ENCODE assay signal across 23 mouse cellular contexts in genomic region chr17:28701737-28702136, GRCm38 (mm10). TPM values are rescaled to one million over a fixed set of nuclear protein-coding genes. Genes with fewer than 3 reads are reported as not detected.
DNase-seq lines count a peak whose midpoint lies in the region; ATAC-seq and TF ChIP-seq lines count a peak whose summit lies in the region.
"Had no signal": no experiment of that assay in that cellular context is flagged by ENCODE, and none has a peak within 500 bp of the region (broad histone marks: within the 10 kb centered on the region; RNA-seq: fewer than 3 reads in every experiment).

No protein-coding gene starts in this region.

- H3K4me2 ChIP-seq in heart, embryonic 13.5 days, result no peak overlapping the region
- no peak overlapping the region for H3K4me2 ChIP-seq in heart, embryonic 11.5 days
- H3K4me2 ChIP-seq in liver, embryonic 11.5 days, result no peak overlapping the region
- no peak overlapping the region for H3K4me2 ChIP-seq in intestine, embryonic 16.5 days (ENCODE audit: low read depth, low read length)
- H3K4me2 ChIP-seq: embryonic facial prominence, embryonic 12.5 days; hindbrain, embryonic 14.5 days; midbrain, embryonic 11.5 days; neural tube, embryonic 12.5 days had no signal

- H3K9ac ChIP-seq in heart, embryonic 13.5 days, result no peak overlapping the region
- H3K9ac ChIP-seq in heart, embryonic 11.5 days (ENCODE audit: low read depth, low read length), result no peak overlapping the region
- H3K9ac ChIP-seq in liver, adult 2 months (ENCODE audit: low read depth, low read length), result no peak overlapping the region
- H3K9ac ChIP-seq in liver, embryonic 11.5 days (ENCODE audit: low read depth, low read length), result no peak overlapping the region
- no peak overlapping the region for H3K9ac ChIP-seq in intestine, embryonic 16.5 days (ENCODE audit: low read depth, low read length)
- H3K9ac ChIP-seq: embryonic facial prominence, embryonic 12.5 days; hindbrain, embryonic 14.5 days; neural tube, embryonic 12.5 days had no signal

- no peak for ATAC-seq in heart, embryonic 13.5 days (ENCODE audit: extremely low read depth, insufficient number of reproducible peaks, low FRiP score, low TSS enrichment)
- no peak for ATAC-seq in heart, embryonic 11.5 days (replicated peaks; ENCODE audit: insufficient number of reproducible peaks, low FRiP score, low TSS enrichment)
- ATAC-seq in liver, embryonic 11.5 days (replicated peaks; ENCODE audit: low FRiP score), result no peak
- ATAC-seq in intestine, embryonic 16.5 days, result peak; percentile 71
- ATAC-seq in megakaryocyte-erythroid progenitor cell, adult 5-6 weeks (replicated peaks; ENCODE audit: low FRiP score, low TSS enrichment, poor library complexity, severe bottlenecking), result no peak
- ATAC-seq: forebrain, embryonic 14.5 days had no signal

- 75% methylated on average over 3 of the region's 3 CpGs for WGBS in heart, embryonic 13.5 days
- 86% methylated on average over 3 of the region's 3 CpGs for WGBS in heart, embryonic 11.5 days (ENCODE audit: insufficient replicate concordance)
- 48% methylated on average over 3 of the region's 3 CpGs for WGBS in liver, adult 2 months
- WGBS in liver, embryonic 11.5 days, result 77% methylated on average over 3 of the region's 3 CpGs
- WGBS in intestine, embryonic 16.5 days, result 76% methylated on average over 3 of the region's 3 CpGs

- H3K79me2 ChIP-seq in liver, adult 2 months (ENCODE audit: control insufficient read depth, insufficient read depth, low read length), result peaks cover 31% of the 10 kb centered on the region
- peaks cover 100% of the 10 kb centered on the region for H3K79me2 ChIP-seq in C2C12 (ENCODE audit: control insufficient read depth, insufficient read depth)

- H3ac ChIP-seq in C2C12 (ENCODE audit: control insufficient read depth, insufficient read length, low read depth), result no peak overlapping the region

- H3K27ac ChIP-seq in heart, embryonic 13.5 days (replicated peaks), result peak overlapping the region; percentile 62; the same call in 1 of the 2 replicates
- H3K27ac ChIP-seq in heart, embryonic 11.5 days (ENCODE audit: low read depth, low read length), result no peak overlapping the region
- no peak overlapping the region for H3K27ac ChIP-seq in liver, adult 2 months (replicated peaks; ENCODE audit: insufficient read depth, low read depth, low read length)
- H3K27ac ChIP-seq in liver, embryonic 11.5 days (ENCODE audit: low read depth, low read length), result no peak overlapping the region
- no peak overlapping the region for H3K27ac ChIP-seq in intestine, embryonic 16.5 days (ENCODE audit: low read length)
- H3K27ac ChIP-seq: embryonic facial prominence, embryonic 12.5 days; hindbrain, embryonic 14.5 days; neural tube, embryonic 12.5 days had no signal

- no peak overlapping the region for H3K4me3 ChIP-seq in heart, embryonic 13.5 days
- H3K4me3 ChIP-seq in heart, embryonic 11.5 days (ENCODE audit: low read depth, low read length), result no peak overlapping the region
- H3K4me3 ChIP-seq in liver, adult 2 months (ENCODE audit: insufficient read depth, low read depth, low read length), result no peak overlapping the region
- no peak overlapping the region for H3K4me3 ChIP-seq in liver, embryonic 11.5 days (ENCODE audit: low read depth, low read length)
- H3K4me3 ChIP-seq in C2C12 (ENCODE audit: insufficient read depth, poor library complexity, severe bottlenecking), result no peak overlapping the region
- no peak overlapping the region for H3K4me3 ChIP-seq in intestine, embryonic 16.5 days (ENCODE audit: low read length)
- H3K4me3 ChIP-seq: embryonic facial prominence, embryonic 12.5 days; erythroblast, embryonic 14.5 days; neural tube, embryonic 12.5 days had no signal

- TF ChIP-seq POLR2A in liver, adult 2 months (IDR thresholded peaks at IDR 0.05; ENCODE audit: extremely low read depth, insufficient read depth, low read length), result no peak

- no peaks in the 10 kb centered on the region for H3K27me3 ChIP-seq in heart, embryonic 13.5 days (replicated peaks)
- H3K27me3 ChIP-seq in heart, embryonic 11.5 days (ENCODE audit: control insufficient read depth, insufficient read depth, low read length), result no peaks in the 10 kb centered on the region
- no peaks in the 10 kb centered on the region for H3K27me3 ChIP-seq in liver, adult 2 months (ENCODE audit: control insufficient read depth, insufficient read depth, low read length)
- no peaks in the 10 kb centered on the region for H3K27me3 ChIP-seq in liver, embryonic 11.5 days (replicated peaks; ENCODE audit: control insufficient read depth, insufficient read depth, low read length)
- H3K27me3 ChIP-seq in C2C12 (ENCODE audit: control insufficient read depth, insufficient read depth, insufficient read length), result no peaks in the 10 kb centered on the region
- no peaks in the 10 kb centered on the region for H3K27me3 ChIP-seq in intestine, embryonic 16.5 days (replicated peaks; ENCODE audit: control insufficient read depth, insufficient read depth, low read length)
- H3K27me3 ChIP-seq: embryonic facial prominence, embryonic 12.5 days; neural tube, embryonic 12.5 days had no signal

- peak; percentile 60 for DNase-seq in liver, adult 2 months (ENCODE audit: extremely low read depth, low read depth, low spot score)
- DNase-seq in liver, embryonic 11.5 days (ENCODE audit: low spot score), result no peak
- no peak for DNase-seq in neural tube, embryonic 10.5 days (ENCODE audit: extremely low spot score, low spot score)
- DNase-seq: adrenal gland, adult 8-10 months; cerebellum, adult 11 months; cerebellum, postnatal 10 days; gastrocnemius, postnatal 14 days; kidney, postnatal 10 days; left cerebral cortex, postnatal 4 days; liver; lung, postnatal 10 days; right cerebral cortex, adult 18-20 months had no signal

- no peak for TF ChIP-seq CTCF in liver, adult 2 months (IDR thresholded peaks at IDR 0.05; ENCODE audit: low read depth, low read length)
- no peak for TF ChIP-seq CTCF in C2C12 (IDR thresholded peaks at IDR 0.05; ENCODE audit: control insufficient read depth, insufficient read depth, insufficient read length)

- peaks cover 89% of the 10 kb centered on the region for H3K79me3 ChIP-seq in C2C12 (ENCODE audit: low read depth)

- no peaks in the 10 kb centered on the region for H3K9me3 ChIP-seq in heart, embryonic 13.5 days
- no peaks in the 10 kb centered on the region for H3K9me3 ChIP-seq in heart, embryonic 11.5 days (replicated peaks; ENCODE audit: control insufficient read depth, low read length)
- H3K9me3 ChIP-seq in liver, embryonic 11.5 days (ENCODE audit: control insufficient read depth, low read length), result no peaks in the 10 kb centered on the region
- H3K9me3 ChIP-seq in intestine, embryonic 16.5 days (ENCODE audit: control insufficient read depth, low read length), result no peaks in the 10 kb centered on the region
- H3K9me3 ChIP-seq: embryonic facial prominence, embryonic 12.5 days; neural tube, embryonic 12.5 days had no signal

- H3K4me1 ChIP-seq in heart, embryonic 13.5 days, result peaks cover 67% of the 10 kb centered on the region
- H3K4me1 ChIP-seq in heart, embryonic 11.5 days (ENCODE audit: control insufficient read depth, insufficient read depth, low read length), result peaks cover 23% of the 10 kb centered on the region
- H3K4me1 ChIP-seq in liver, adult 2 months (ENCODE audit: control insufficient read depth, insufficient read depth, low read length), result peaks cover 28% of the 10 kb centered on the region
- peaks cover 33% of the 10 kb centered on the region for H3K4me1 ChIP-seq in liver, embryonic 11.5 days (replicated peaks; ENCODE audit: control insufficient read depth, insufficient read depth, low read length)
- H3K4me1 ChIP-seq in intestine, embryonic 16.5 days (ENCODE audit: control insufficient read depth, insufficient read depth, low read length), result peaks cover 27% of the 10 kb centered on the region

- peaks cover 6% of the 10 kb centered on the region; the same call in 1 of the 2 replicates for H3K36me3 ChIP-seq in heart, embryonic 13.5 days
- H3K36me3 ChIP-seq in heart, embryonic 11.5 days (ENCODE audit: control insufficient read depth, insufficient read depth, low read length), result peaks cover 5% of the 10 kb centered on the region; the same call in 1 of the 2 replicates
- H3K36me3 ChIP-seq in liver, adult 2 months (ENCODE audit: control insufficient read depth, insufficient read depth, low read length), result peaks cover 4% of the 10 kb centered on the region; the same call in 1 of the 2 replicates
- H3K36me3 ChIP-seq in liver, embryonic 11.5 days (ENCODE audit: control insufficient read depth, insufficient read depth, low read length), result peaks cover 4% of the 10 kb centered on the region; the same call in 1 of the 2 replicates
- peaks cover 5% of the 10 kb centered on the region for H3K36me3 ChIP-seq in C2C12 (ENCODE audit: control insufficient read depth, insufficient read depth)
- H3K36me3 ChIP-seq in intestine, embryonic 16.5 days (ENCODE audit: control insufficient read depth, insufficient read depth, low read length), result no peaks in the 10 kb centered on the region
- H3K36me3 ChIP-seq: embryonic facial prominence, embryonic 12.5 days; neural tube, embryonic 12.5 days had no signal

RNA-seq across cellular contexts. Expression of gene Mapk14, which starts 10.6 kb away (rescaled TPM):
- polyA plus RNA-seq in heart, embryonic 13.5 days (2015; fragmentation: Nextera tagmentation; extraction: Ambion mirVana), result 24.5 and 25.5 TPM in 2 replicates
- polyA plus RNA-seq in heart, embryonic 11.5 days (2014; fragmentation: Nextera tagmentation; extraction: Ambion mirVana), result 37.1 and 37.4 TPM in 2 replicates
- 37.7 and 50.8 TPM in 2 replicates for total RNA-seq in liver, adult 2 months (2014; rRNA removed)
- polyA plus RNA-seq in liver, adult 2 months (2012; rRNA removed), result 51.6 and 55.3 TPM in 2 replicates
- 58.5 and 64.6 TPM in 2 replicates for polyA plus RNA-seq in liver, embryonic 11.5 days (2014; fragmentation: Nextera tagmentation; extraction: Ambion mirVana)
- 36.7 TPM for polyA plus RNA-seq in C2C12 (2012; fragmentation: generic; extraction: Trizol)
- polyA plus RNA-seq in intestine, embryonic 16.5 days (2015; fragmentation: Nextera tagmentation; extraction: Ambion mirVana), result 34.5 and 37.5 TPM in 2 replicates
- 93.9 and 100 TPM in 2 replicates for total RNA-seq in megakaryocyte-erythroid progenitor cell, adult 5-6 weeks (2014; fragmentation: Nextera tagmentation)
- 54.0 and 87.6 TPM in 2 replicates for total RNA-seq in megakaryocyte-erythroid progenitor cell, adult 5-6 weeks (2017)

RNA-seq across cellular contexts. Expression of gene Slc26a8, which starts 11.7 kb away (rescaled TPM):
- polyA plus RNA-seq in heart, embryonic 13.5 days (2015; fragmentation: Nextera tagmentation; extraction: Ambion mirVana), result 0.10 and 0.15 TPM in 2 replicates
- 0.14 and 0.84 TPM in 2 replicates for polyA plus RNA-seq in heart, embryonic 11.5 days (2014; fragmentation: Nextera tagmentation; extraction: Ambion mirVana)
- not detected in 2 replicates for total RNA-seq in liver, adult 2 months (2014; rRNA removed)
- 0.04 and 0.11 TPM in 2 replicates for polyA plus RNA-seq in liver, adult 2 months (2012; rRNA removed)
- polyA plus RNA-seq in liver, embryonic 11.5 days (2014; fragmentation: Nextera tagmentation; extraction: Ambion mirVana), result 0.34 and 0.75 TPM in 2 replicates
- not detected for polyA plus RNA-seq in C2C12 (2012; fragmentation: generic; extraction: Trizol)
- 0.17 and 0.28 TPM in 2 replicates for polyA plus RNA-seq in intestine, embryonic 16.5 days (2015; fragmentation: Nextera tagmentation; extraction: Ambion mirVana)
- 1.9 and 3.7 TPM in 2 replicates for total RNA-seq in megakaryocyte-erythroid progenitor cell, adult 5-6 weeks (2014; fragmentation: Nextera tagmentation)
- 1.2 TPM in 1 of 2 replicates, not detected in the other for total RNA-seq in megakaryocyte-erythroid progenitor cell, adult 5-6 weeks (2017)

RNA-seq across cellular contexts. Expression of gene AC170998.1, which starts 24.1 kb away (rescaled TPM):
- polyA plus RNA-seq in heart, embryonic 13.5 days (2015; fragmentation: Nextera tagmentation; extraction: Ambion mirVana), result 1.6 and 2.0 TPM in 2 replicates
- 1.8 and 2.3 TPM in 2 replicates for polyA plus RNA-seq in heart, embryonic 11.5 days (2014; fragmentation: Nextera tagmentation; extraction: Ambion mirVana)
- total RNA-seq in liver, adult 2 months (2014; rRNA removed), result 2.3 and 2.8 TPM in 2 replicates
- polyA plus RNA-seq in liver, adult 2 months (2012; rRNA removed), result not detected in 2 replicates
- polyA plus RNA-seq in liver, embryonic 11.5 days (2014; fragmentation: Nextera tagmentation; extraction: Ambion mirVana), result 0.84 and 3.6 TPM in 2 replicates
- 0.15 TPM for polyA plus RNA-seq in C2C12 (2012; fragmentation: generic; extraction: Trizol)
- 2.1 TPM in 2 replicates for polyA plus RNA-seq in intestine, embryonic 16.5 days (2015; fragmentation: Nextera tagmentation; extraction: Ambion mirVana)
- total RNA-seq in megakaryocyte-erythroid progenitor cell, adult 5-6 weeks (2014; fragmentation: Nextera tagmentation), result 8.7 and 12.8 TPM in 2 replicates
- not detected in 2 replicates for total RNA-seq in megakaryocyte-erythroid progenitor cell, adult 5-6 weeks (2017)
- polyA plus RNA-seq: erythroblast, embryonic 14.5 days had no signal
